Mouse (Mus musculus): ENCODE results near the gene Styk1.

Styk1 gene

GRCm38 (mm10) chr6:131369866-131370616 is 16.6 kb upstream of the Styk1 start:
- DNase-seq (ENCODE audit: low read depth, low spot score): no peak

GRCm38 (mm10) chr6:131367101-131367500 is 13.7 kb upstream of the Styk1 start:
- DNase-seq (ENCODE audit: low read depth, low spot score): no peak

DNA sequence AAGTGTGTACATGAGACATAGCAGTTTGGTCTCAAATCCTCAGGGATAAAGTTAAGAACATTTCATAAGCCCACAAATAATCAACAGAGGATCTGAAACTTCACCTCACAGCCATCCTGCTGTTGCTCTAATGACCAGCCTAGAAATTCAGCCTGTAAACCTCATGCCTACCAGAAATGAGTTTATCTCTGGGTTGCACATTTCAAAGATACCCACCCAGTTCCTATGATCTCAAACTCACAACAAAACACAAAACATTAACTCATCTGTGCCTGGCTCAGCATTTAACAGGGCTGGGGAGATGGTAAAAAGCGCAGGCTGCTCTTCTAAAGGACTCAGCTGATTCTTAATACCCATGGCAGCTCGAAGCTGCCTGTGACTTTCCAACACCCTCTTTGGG is 11.0 kb upstream of the Styk1 start:
- DNase-seq (ENCODE audit: low read depth, low spot score): no peak

- no peak for DNase-seq (ENCODE audit: low read depth, low spot score)
These were observed 9.8 kb upstream of the Styk1 start for GRCm38 (mm10) chr6:131362987-131363765.

GRCm38 (mm10) chr6:131360693-131361092 is 7.3 kb upstream of the Styk1 start:
- DNase-seq (ENCODE audit: low read depth, low spot score): no peak

GRCm38 (mm10) chr6:131359543-131359942 is 6.1 kb upstream of the Styk1 start:
- DNase-seq (ENCODE audit: low read depth, low spot score): no peak

GRCm38 (mm10) chr6:131354913-131355312 is 1.5 kb upstream of the Styk1 start:
- no peak for DNase-seq (ENCODE audit: low read depth, low spot score)

DNA sequence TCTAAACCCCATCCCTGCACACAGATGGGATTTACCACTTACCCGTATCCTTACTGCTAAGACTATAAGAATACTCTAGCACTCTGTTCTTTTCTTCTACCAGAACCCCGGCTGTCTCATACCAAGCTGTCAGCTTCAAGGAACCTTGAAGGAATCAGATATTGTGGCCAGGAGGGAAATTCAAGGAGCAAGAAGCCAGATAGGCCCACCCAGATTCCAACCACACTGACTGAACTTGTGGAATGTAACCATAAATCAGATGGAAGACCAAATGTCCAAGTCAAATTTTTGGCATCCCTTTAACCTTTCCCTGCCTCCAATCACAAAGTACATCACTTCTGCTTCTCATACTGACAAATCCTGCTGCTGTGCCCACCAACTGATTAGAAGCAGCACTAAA is 6.4 kb downstream of the Styk1 start:
- DNase-seq (ENCODE audit: low read depth, low spot score): no peak

DNA sequence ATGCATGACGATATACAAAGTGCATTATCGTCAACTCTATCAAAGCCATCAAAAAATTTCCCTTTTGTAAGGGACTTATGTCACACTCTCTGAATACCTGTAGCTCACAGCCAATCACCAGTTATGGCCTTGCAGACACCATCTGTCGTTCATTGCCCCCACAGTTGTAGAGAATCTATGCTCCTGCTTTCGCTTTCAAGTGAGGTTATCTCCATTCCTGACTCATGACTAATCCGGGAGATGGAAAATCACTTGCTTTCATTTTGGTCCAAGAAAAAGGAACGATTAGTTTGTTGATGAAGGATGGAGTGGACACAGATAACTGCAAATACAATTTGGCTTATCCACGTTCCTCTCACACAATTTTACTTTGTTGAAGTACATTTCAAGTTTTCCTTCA is 9.1 kb downstream of the Styk1 start:
- no peak for DNase-seq (ENCODE audit: low read depth, low spot score)

- no peak for DNase-seq (ENCODE audit: low read depth, low spot score)
These were observed 13.3 kb downstream of the Styk1 start for GRCm38 (mm10) chr6:131340082-131340481.

- no peak for DNase-seq (ENCODE audit: low read depth, low spot score)
These were observed 14.1 kb downstream of the Styk1 start for GRCm38 (mm10) chr6:131339309-131339708.

DNA sequence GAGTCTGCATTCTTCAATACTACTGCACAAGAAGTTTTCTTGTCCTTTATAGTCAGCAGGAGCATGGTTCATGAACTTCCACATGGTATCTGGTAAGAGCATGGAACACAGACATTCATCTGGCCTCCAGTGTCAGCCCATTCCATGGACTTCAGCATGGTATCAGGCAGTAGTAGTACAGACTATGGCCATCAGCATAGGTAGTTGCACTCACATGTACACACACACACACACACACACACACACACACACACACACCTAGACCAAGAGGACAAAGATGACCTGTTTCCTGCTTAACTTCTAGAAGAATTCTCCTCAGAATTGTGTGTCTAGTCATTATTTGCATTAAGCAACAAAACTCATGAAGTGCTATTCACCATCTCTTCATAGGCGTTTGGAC is 14.6 kb downstream of the Styk1 start:
- DNase-seq (ENCODE audit: low read depth, low spot score): no peak

DNA sequence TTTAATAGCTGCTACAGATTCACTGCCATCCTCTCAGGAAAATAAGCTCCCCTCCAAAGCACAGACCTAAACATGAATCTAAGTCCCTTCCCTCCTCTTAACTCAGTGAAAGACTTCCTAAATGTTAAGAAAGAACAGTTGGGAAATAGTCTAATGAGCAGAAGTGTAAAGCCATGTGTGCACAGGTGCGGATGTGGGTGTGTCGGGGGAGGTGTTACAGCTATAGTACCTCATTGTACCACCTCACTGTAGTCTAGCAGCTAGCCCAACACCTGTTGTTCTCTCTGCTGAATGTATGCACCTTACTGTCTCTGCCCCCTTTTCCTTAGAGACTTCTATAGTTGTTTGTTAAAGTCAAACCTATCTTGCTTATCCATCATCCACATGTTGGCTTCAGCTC is 26.3 kb downstream of the Styk1 start:
- no peak for DNase-seq (ENCODE audit: low read depth, low spot score)

GRCm38 (mm10) chr6:131321854-131322639 is 31.4 kb downstream of the Styk1 start:
- no peak for DNase-seq (ENCODE audit: low read depth, low spot score)

DNA sequence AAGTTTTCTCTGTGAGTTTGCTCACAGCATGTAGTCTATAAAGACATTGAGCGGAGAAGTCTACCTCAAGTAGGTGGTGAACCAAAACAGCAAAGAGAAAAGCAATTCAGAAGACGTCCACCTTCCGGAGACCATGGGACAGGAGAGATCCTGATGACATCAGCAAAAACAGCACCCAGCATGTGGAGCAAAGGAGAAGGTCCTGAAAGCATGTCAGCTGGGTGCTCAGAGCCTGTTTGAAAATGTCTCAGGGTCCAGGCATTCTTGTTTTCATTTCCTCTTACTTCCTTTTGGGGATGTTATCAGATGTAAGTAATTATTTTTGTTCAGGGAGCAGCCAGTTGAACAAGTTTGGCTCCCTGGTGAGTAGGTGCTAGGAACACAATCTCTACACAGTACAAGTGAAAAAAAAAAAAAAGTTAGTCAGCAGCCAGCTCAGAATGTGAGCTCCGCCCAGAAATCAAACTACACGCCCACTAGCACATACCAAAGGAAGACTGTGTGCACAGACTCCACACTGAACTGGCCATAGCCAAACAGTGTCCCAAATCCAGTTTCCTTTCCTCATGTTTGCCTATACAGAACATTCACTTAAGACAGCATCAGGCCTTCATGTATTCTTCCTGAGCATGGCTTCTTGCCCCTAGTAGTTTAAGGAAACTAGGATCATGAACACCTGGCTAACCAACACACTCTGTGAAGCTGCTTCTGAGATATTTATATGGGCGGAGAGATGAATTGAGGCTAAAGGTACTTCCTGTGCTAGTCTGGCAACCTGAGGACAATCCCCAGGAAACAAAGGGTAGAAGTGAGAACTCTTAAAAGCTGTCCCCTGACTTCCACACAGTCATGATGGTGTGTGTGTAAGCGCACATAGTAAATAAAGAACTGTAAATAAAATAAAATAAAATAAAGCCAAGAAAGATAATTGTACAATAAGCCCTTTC is 37.0 kb downstream of the Styk1 start:
- DNase-seq (ENCODE audit: low read depth, low spot score): no peak

DNA sequence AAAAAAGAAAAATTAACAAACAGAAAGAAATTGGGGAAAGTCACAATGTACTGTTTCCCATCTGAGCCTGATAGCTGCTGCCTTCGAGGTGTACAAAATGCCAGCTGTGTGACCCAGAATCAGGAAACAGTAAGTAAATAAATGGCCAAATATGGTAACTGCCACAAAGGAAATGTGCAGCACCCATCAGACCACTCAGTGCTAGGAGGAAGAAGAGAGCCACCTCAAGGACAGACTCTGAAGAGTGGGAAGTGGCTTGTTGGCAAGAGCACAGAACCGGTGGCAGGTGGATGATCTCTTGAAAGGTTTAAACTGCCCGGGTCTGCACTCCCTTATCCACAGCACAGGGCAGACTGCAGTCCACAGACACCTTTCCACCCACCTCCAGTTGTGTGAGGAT is 45.4 kb downstream of the Styk1 start:
- DNase-seq (ENCODE audit: low read depth, low spot score): no peak

DNA sequence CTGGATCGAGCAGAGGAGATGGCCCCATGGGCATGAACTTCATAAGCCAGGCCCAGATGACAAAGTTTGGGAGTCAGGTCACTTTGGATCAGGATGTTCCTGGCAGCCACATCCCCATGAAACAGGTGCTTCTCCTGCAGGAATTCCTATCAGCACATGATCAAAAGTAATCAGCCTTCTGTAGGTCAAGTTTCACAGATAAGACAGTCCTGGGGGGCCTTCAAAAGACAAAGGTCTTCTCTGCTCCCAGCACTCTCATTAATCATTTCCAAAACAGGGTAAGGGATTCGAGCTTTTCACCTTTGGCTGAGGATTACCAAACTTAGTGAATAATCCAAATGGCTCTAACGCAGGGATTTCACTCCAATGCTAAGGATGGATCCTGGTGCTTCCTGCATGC is 48.6 kb downstream of the Styk1 start:
- DNase-seq (ENCODE audit: low read depth, low spot score): no peak

- no peak for DNase-seq (ENCODE audit: low read depth, low spot score)
These were observed 54.9 kb downstream of the Styk1 start for GRCm38 (mm10) chr6:131298531-131298930.

DNA sequence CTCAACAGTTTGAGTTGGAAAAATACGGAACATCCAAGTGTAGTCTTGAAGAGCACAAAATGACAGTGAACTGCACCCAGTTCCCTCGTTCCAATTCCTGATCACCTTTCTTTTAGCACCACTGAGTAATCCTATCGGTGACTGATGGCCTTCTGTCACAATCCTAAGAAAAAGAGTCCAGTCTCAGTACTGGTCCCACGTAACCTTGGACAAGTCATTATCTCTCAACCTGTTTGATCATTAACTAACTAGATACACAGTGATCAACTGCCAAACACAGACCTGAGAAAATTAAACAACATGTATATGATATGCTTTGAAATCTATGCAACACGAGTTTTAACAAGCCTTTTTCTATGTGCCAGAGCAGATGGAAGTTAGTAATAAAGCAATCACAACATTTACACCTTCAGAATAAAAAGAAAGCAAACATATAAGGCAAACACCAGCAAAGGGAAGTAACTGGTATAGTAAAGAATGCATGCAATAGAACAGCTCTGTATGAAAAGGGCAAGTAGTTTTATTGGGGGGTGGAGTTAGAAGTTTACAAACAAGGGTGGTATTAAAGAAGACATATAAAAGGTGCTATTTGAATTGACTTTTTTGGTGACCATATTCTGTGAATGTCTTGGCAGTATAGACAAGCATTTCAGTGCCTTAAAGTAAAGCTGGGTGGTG is 58.8 kb downstream of the Styk1 start:
- no peak for DNase-seq (ENCODE audit: low read depth, low spot score)

DNA sequence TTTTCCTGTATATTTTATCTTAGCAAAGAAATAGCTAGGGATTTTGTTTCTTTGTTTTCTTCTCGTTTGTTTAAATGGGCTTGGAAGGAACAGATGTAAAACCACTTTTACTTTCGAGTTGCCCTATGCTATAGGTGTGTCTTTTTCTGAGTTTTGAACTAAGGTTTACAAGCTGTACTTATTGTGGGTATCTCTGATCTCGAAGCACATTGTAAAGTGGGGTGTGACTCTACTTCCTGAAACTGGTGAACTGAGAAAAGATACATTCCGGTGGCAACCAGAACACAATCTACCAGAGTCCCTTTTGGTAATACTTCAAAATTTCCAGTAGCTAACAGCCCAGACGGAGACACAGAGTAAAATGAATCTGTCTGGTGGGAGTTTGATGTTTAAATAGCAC is 59.5 kb downstream of the Styk1 start:
- no peak for DNase-seq (ENCODE audit: low read depth, low spot score)
